Mouse (Mus musculus): ENCODE results near the gene Nr4a1. TPM values are rescaled to one million over a fixed set of nuclear protein-coding genes. Genes with fewer than 3 reads are reported as not detected.

Nr4a1 gene
- polyA plus RNA-seq, 1 experiment from 2014 or later = 5.0 TPM

DNA sequence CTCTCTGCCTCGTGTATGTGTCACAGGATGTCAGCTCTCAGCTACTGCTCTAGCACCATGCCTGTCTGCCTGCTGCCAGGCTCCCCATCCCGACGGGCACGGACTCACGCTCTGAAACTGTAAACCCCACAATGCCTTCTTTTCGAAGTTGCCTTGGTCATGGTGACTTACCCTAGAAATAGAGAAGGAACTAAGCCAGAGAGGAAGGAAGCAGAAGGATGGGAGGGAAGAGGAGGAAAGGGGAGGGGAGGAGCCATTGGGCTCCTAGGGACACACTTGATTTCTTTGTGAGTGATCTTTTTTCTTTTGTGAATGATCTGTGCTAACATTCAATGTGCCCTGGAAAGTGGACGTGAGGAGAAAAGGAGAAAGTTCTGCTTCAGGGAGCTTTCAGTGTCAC is 43.9 kb downstream of the Nr4a1 start:
- Histone ChIP-seq H3K9me3 (no peaks in the 10 kb centered on the region), H3K4me3 (no peak overlapping the region), H3K27me3 (no peaks in the 10 kb centered on the region), H3K4me1 (replicated peaks) (peaks cover 13% of the 10 kb centered on the region; the same call in 1 of the 2 replicates), H3K27ac (no peak overlapping the region), H3K36me3 (peaks cover 3% of the 10 kb centered on the region), H3K9ac (no peak overlapping the region), H3K4me2 (0 out of 2 replicates have a peak overlapping the region, but pooled peaks have one; percentile 8)
- WGBS = 24% methylated on average over 7 of the region's 7 CpGs
- no peak for ATAC-seq (ENCODE audit: low FRiP score)

DNA sequence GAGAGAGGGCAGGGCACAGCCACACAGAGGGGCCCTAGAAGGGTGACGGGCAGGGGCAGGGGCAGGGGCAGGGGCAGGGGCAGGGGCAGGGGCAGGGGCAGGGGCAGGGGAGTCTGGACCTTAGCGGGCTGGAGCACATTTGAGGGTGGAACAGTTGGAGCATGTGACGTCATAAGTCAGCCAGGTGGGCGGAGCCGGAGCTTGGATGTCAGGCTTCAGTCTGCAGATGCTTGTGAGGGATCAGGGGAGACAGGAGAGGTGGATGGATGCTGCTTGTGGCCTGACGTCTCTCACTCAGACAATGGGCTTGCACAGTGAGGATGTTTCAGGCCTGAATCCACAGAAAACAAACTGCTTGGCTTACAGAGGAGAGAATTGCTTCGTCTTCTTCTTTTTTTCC is 44.5 kb downstream of the Nr4a1 start:
- Histone ChIP-seq H3K9ac (no peak overlapping the region), H3K4me1 (replicated peaks) (peaks cover 13% of the 10 kb centered on the region; the same call in 1 of the 2 replicates), H3K9me3 (no peaks in the 10 kb centered on the region), H3K36me3 (no peaks in the 10 kb centered on the region), H3K4me2 (0 out of 2 replicates have a peak overlapping the region, but pooled peaks have one; percentile 8), H3K27me3 (no peaks in the 10 kb centered on the region), H3K4me3 (no peak overlapping the region), H3K27ac (no peak overlapping the region)
- ATAC-seq (ENCODE audit: low FRiP score) = no peak
- 17% methylated on average over 7 of the region's 7 CpGs for WGBS

DNA sequence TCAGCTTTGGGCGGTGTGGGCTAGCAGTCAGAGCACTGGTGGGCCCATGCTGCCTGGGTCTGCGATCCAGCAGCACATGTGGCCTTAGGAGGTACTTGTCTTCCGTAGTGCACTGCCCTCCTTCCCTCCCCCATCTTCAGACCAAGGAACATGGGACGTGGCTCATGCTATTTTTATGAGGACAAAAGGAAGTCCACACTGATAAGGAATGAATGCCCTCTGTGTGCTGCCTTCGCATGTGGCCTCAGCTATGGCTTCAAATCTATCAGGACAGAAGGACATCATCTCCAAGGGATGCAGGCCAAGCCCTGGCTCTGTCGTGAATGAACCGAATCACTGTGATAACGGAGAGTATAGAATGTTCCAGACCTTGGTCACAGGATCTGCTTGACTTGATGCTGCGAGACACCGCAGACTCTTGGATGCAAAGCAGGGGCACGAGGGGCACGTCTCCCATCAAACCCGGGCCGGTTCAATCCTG is 45.5 kb downstream of the Nr4a1 start:
- Histone ChIP-seq H3K4me3 (no peak overlapping the region), H3K4me1 (replicated peaks) (peaks cover 5% of the 10 kb centered on the region; the same call in 1 of the 2 replicates), H3K9me3 (no peaks in the 10 kb centered on the region), H3K27me3 (no peaks in the 10 kb centered on the region), H3K4me2 (no peak overlapping the region), H3K9ac (no peak overlapping the region), H3K36me3 (no peaks in the 10 kb centered on the region), H3K27ac (no peak overlapping the region)
- no peak for ATAC-seq (ENCODE audit: low FRiP score)
- WGBS = 84% methylated on average over 14 of the region's 14 CpGs

DNA sequence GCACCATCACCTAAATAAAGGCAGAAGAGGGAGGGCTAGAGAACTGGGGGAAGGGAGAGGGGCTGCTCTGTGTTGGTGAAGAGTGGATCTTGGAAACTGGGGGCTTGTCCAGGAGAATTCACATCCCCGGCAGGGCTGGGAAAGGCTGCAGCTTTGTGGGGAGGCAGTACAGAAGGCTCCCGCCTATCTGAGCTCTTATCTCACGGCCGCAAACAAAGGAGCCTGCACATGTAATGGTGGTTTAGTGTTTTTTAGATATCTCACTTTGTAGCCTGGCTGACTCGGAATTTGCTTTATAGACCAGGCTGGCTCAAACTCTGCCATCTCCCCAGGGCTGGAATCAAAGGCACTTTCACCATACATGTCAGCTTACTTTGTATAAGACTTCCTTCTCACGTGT is 46.1 kb downstream of the Nr4a1 start:
- Histone ChIP-seq H3K9me3 (no peaks in the 10 kb centered on the region), H3K27ac (no peak overlapping the region), H3K4me2 (no peak overlapping the region), H3K9ac (no peak overlapping the region), H3K36me3 (no peaks in the 10 kb centered on the region), H3K4me3 (no peak overlapping the region), H3K4me1 (replicated peaks) (peaks cover 5% of the 10 kb centered on the region; the same call in 1 of the 2 replicates), H3K27me3 (no peaks in the 10 kb centered on the region)
- ATAC-seq (ENCODE audit: low FRiP score) = no peak
- 75% methylated on average over 6 of the region's 6 CpGs for WGBS

DNA sequence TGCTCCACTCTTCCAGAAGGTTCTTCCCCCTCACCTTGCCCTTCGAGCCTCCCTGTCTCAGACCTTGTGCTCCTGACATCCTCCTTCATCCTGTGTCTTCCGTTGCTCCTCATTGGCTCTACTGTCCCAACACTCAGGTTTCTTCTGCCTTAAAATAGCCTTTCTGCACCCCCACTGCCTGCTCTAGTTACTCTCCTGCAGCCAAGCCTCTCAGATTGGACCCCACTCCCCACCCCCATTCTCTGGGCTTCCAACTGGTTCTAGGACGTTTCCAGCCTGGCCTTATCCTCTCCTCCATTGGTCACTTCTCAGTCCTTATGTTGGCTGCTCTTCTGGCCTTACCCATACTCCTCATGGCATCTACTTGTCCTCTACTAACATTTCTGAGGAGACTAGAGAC is 48.1 kb downstream of the Nr4a1 start:
- Histone ChIP-seq H3K9me3 (no peaks in the 10 kb centered on the region), H3K36me3 (no peaks in the 10 kb centered on the region), H3K27me3 (no peaks in the 10 kb centered on the region), H3K27ac (no peak overlapping the region), H3K4me3 (no peak overlapping the region), H3K4me2 (no peak overlapping the region), H3K9ac (no peak overlapping the region), H3K4me1 (replicated peaks) (peaks cover 5% of the 10 kb centered on the region; the same call in 1 of the 2 replicates)
- WGBS = 76% methylated on average over 3 of the region's 3 CpGs
- ATAC-seq (ENCODE audit: low FRiP score) = no peak

DNA sequence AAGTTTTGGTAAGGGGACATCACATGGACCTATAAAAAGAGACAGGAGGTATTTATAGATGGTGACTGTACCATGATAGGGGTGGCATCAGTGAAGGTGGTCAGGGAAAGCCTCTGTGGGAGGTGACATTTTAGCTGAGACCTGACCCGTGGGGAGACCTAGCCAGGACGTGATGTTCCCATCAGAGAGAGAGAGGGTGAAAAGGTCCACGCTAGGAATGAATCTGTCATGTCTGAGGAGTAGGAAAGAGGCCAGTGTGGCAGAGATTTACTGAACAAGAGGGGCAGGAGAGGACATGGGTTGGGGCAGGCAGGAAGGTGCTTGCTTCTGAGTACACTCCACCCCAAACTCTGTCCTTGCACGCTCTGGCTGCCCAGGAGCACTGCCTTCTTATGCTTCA is 49.8 kb downstream of the Nr4a1 start:
- Histone ChIP-seq H3K4me2 (no peak overlapping the region), H3K4me3 (no peak overlapping the region), H3K27ac (no peak overlapping the region), H3K4me1 (replicated peaks) (no peaks in the 10 kb centered on the region), H3K36me3 (no peaks in the 10 kb centered on the region), H3K27me3 (no peaks in the 10 kb centered on the region), H3K9me3 (no peaks in the 10 kb centered on the region), H3K9ac (no peak overlapping the region)
- ATAC-seq (ENCODE audit: low FRiP score) = no peak
- WGBS = 82% methylated on average over 4 of the region's 4 CpGs

DNA sequence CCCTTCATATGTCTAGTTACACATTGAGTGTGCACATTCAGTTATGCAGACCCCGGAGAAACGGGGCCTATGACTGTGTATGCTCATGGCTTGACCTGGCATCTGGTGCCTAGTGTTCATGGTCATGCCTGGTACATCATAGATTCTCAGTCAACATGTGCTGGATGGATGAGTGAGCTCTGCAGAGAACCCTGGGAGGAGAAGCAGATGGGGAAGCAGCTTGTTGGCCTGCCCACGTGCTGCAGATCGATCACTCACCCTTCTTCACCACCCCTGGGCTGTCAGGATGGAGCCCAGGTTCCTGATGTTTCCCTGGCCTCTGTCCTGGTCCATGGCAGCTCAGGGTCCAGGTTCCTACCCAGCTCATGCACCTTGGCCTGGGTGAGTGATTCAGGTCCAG is 52.4 kb downstream of the Nr4a1 start:
- no peaks in the 10 kb centered on the region for H3K27me3 ChIP-seq
- no peak overlapping the region for H3K9ac ChIP-seq
- WGBS = 92% methylated on average over 4 of the region's 4 CpGs
- H3K4me1 ChIP-seq (replicated peaks) = no peaks in the 10 kb centered on the region
- H3K9me3 ChIP-seq = no peaks in the 10 kb centered on the region
- H3K36me3 ChIP-seq = no peaks in the 10 kb centered on the region
- no peak for ATAC-seq (ENCODE audit: low FRiP score)
- H3K4me3 ChIP-seq = no peak overlapping the region
- H3K27ac ChIP-seq = no peak overlapping the region
- H3K4me2 ChIP-seq = no peak overlapping the region

DNA sequence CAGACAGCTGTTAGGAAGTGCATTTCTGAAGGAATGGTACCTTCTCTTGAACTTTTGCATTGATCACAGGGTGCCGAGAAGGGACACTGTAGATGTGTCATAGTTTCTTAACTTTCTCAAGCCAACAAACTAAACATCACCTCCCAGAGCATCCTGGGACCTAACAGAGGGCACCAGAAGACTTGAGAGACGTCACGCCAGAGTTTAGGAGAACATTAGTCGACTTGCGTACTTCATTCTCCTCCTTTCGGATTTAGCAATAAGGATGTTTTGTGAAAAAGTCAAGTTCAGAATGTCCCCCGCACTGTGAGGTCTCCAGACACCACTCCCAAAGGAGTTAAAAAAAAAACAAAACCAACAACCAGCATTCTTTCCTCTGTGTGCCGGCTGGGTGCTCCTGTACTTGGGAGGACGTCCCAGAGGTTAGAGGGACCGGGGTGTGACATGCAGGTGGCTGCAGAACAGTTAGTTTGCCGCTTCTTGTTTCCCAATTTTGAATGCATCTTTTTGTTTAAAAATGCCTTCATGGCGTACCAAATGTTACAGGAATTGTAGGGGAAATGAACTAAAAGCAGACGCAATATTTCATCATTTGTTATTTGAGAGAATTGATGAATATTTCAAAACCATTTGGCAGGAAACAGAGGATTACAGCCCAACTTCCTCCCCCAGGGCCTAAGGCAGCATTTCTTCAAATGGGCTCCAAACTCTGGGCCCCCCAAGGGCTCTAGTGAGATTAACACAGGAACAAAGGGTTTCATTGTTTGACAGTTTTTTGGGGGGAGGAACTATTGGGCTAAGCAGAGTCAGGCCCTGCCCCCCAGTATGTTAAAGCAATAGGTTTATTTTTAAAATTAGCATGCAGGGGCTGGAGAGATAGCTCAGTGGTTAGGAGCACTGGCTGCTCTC is 54.6 kb downstream of the Nr4a1 start:
- Histone ChIP-seq H3K4me3 (no peak overlapping the region), H3K9me3 (no peaks in the 10 kb centered on the region), H3K9ac (0 out of 2 replicates have a peak overlapping the region, but pooled peaks have one; percentile 14), H3K27ac (no peak overlapping the region), H3K4me2 (no peak overlapping the region), H3K4me1 (replicated peaks) (no peaks in the 10 kb centered on the region), H3K36me3 (no peaks in the 10 kb centered on the region), H3K27me3 (no peaks in the 10 kb centered on the region)
- WGBS = 69% methylated on average over 13 of the region's 13 CpGs
- ATAC-seq (ENCODE audit: low FRiP score) = no peak

DNA sequence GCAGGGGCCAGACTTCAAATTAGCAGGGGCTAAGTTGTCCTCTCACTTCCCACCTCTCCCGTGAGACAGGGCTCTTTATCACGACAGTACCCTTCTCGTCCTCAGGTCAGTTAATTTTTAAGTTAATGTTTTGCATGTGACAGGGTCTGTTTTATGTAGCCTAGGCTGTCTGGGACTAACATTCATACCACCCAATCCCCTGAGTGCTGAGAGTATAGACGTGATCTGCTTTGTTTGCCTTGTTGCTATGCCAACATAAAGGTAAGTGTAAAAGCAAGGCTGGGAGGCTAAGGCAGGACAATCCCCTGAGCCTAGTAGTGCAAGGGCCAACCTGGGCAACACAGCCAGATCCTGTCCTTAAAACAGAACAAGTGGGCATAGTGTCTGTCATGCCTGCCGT is 55.4 kb downstream of the Nr4a1 start:
- Histone ChIP-seq H3K36me3 (no peaks in the 10 kb centered on the region), H3K9me3 (no peaks in the 10 kb centered on the region), H3K4me1 (replicated peaks) (no peaks in the 10 kb centered on the region), H3K9ac (no peak overlapping the region), H3K4me3 (no peak overlapping the region), H3K27ac (no peak overlapping the region), H3K27me3 (no peaks in the 10 kb centered on the region), H3K4me2 (no peak overlapping the region)
- WGBS = 46% methylated on average over 5 of the region's 5 CpGs
- no peak for ATAC-seq (ENCODE audit: low FRiP score)

DNA sequence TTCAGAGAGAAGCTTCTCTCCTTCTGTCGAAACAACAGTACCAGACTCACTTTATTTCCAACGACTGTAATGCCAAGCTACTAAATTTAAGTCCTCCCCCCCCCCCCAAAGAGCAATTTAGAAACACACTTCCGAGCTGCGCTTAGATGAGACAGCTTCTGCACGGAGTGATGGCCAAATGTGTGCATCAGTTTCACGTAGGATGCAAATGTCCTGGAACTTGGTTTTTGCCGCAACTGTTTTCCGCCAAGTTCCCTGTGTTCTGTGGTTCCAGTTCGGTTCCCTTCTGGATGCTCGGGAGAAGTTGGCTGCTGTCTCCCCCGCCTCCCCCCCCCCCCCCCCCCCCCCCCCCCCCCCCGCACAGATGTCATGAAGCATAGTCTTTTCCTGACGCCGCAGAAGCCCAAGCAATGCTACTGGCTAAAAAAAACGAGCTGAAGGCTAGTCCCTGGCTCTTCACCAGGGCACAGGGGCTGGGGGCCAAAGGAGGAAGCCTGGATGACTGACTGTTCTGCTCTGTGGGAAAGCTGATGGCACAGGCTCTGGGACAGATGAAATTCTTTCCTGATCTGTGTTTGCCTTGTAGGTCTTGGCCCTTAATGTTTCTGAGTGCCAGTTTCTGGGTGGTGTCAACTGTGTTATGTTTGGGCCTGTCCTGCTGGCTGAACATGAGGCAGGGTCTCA is 57.2 kb downstream of the Nr4a1 start:
- 68% methylated on average over 12 of the region's 15 CpGs for WGBS

DNA sequence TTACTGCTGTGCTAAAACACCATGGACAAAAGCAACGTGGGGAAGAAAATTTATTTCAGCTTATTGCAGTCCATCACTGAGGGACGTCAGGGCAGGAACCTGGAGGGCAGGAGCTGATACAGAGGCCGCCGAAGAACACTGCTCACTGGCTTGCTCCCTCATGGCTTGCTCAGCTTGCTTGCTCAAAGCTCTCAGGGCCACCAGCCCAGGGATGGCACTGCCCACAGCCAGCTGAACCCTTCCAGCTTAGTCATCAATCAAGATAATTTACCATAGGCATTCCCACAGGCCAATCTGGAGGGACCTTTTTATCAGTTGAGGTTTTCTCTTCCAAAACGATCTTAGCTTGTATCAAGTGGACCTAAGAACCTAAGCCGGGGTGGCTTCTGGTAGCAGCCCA is 57.9 kb downstream of the Nr4a1 start:
- Histone ChIP-seq H3K36me3 (no peaks in the 10 kb centered on the region), H3K27ac (no peak overlapping the region), H3K9ac (no peak overlapping the region), H3K27me3 (peaks cover 2% of the 10 kb centered on the region; the same call in 1 of the 2 replicates), H3K4me3 (no peak overlapping the region), H3K4me2 (no peak overlapping the region), H3K9me3 (no peaks in the 10 kb centered on the region), H3K4me1 (replicated peaks) (peaks cover 10% of the 10 kb centered on the region; the same call in 1 of the 2 replicates)
- WGBS = 89% methylated on average over 6 of the region's 6 CpGs
- no peak for ATAC-seq (ENCODE audit: low FRiP score)

More for the DNA sequence above, 57.2 kb downstream of the Nr4a1 start:
- Histone ChIP-seq H3K4me1 (replicated peaks) (peaks cover 8% of the 10 kb centered on the region; the same call in 1 of the 2 replicates), H3K27ac (no peak overlapping the region), H3K4me3 (no peak overlapping the region), H3K9me3 (no peaks in the 10 kb centered on the region), H3K4me2 (no peak overlapping the region), H3K36me3 (no peaks in the 10 kb centered on the region), H3K27me3 (no peaks in the 10 kb centered on the region), H3K9ac (no peak overlapping the region)
- no peak for ATAC-seq (ENCODE audit: low FRiP score)

DNA sequence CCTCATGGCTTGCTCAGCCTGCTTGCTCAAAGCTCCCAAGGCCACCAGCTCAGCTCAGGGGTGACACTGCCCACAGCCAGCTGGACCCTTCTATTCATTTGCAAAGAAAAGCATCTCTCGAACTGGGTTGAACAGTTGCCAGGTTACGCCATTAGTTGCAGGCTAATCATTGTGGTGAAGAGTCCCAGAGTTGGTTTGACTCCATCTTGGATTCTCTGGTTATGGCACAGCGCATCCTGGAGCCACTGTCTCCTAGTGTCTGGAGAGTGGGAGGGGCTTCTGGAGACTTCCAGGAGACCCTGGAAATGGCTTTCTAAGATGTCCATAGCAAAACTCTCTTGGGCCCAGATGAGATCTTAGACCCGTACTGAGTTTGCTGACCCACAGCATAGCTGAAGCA is 61.3 kb downstream of the Nr4a1 start:
- peak; percentile 50 for ATAC-seq (ENCODE audit: low FRiP score)
- no peaks in the 10 kb centered on the region for H3K36me3 ChIP-seq
- H3K4me2 ChIP-seq = no peak overlapping the region; the same call in 1 of the 2 replicates
- no peak overlapping the region for H3K4me3 ChIP-seq
- 76% methylated on average over 4 of the region's 4 CpGs for WGBS
- H3K9ac ChIP-seq = no peak overlapping the region
- no peaks in the 10 kb centered on the region for H3K9me3 ChIP-seq
- H3K27ac ChIP-seq = no peak overlapping the region
- peaks cover 11% of the 10 kb centered on the region for H3K27me3 ChIP-seq
- H3K4me1 ChIP-seq (replicated peaks) = peaks cover 16% of the 10 kb centered on the region; the same call in 1 of the 2 replicates
